Mouse (Mus musculus) gastrocnemius, adult 2 months (tissue): ENCODE results near the gene Ubtf. TPM values are rescaled to one million over a fixed set of nuclear protein-coding genes. Genes with fewer than 3 reads are reported as not detected.

Experiments
- DNase-seq: peaks from one replicate; pipeline ENCODE4 v3.0.0; 2022
- H3K27ac ChIP-seq: fragments of 200-600 bp; 2 replicates; pipeline ENCODE4 v1.8.1; 2022; ENCODE audit warnings: mild to moderate bottlenecking
- H3K4me3 ChIP-seq: fragments of 200-600 bp; 2 replicates; pipeline ENCODE4 v1.8.1; 2022; ENCODE audit warnings: mild to moderate bottlenecking, moderate library complexity
- CTCF ChIP-seq: fragments of 200-600 bp; IDR thresholded peaks from 2 replicates; pipeline ENCODE4 v1.8.1; 2022; ENCODE audit warnings: antibody characterized with exemption, mild to moderate bottlenecking, moderate library complexity
- intact Hi-C: fragments of 180-260 bp; cut with DNase I; formaldehyde crosslinking; loops from one replicate; pipeline ENCODE4 v1.15.1; 2025
- total RNA-seq, 2 experiments: library from RNA; stranded (reverse); gene quantifications; 2 replicates each; pipeline ENCODE4 v1.2.3; 2021

The Ubtf gene
- total RNA-seq, 2 experiments from 2014 or later: 37.8 to 40.4 TPM

- intact Hi-C loops: loop anchor here (5.0 kb wide), 1 partner anchor 63 kb away; no protein-coding TSS in a partner anchor
- peak; percentile 34 for TF ChIP-seq CTCF
Measured at GRCm38 (mm10) chr11:102339624-102340023, 20.1 kb upstream of the Ubtf start.

GRCm38 (mm10) chr11:102339195-102339594, 19.7 kb upstream of the Ubtf start:
- H3K27ac ChIP-seq: peak overlapping the region; percentile 25
- TF ChIP-seq CTCF: no peak
- no peak overlapping the region for H3K4me3 ChIP-seq
- intact Hi-C loops: loop anchor here (5.0 kb wide), 1 partner anchor 63 kb away; no protein-coding TSS in a partner anchor
- DNase-seq: no peak

More at GRCm38 (mm10) chr11:102339624-102340023, 20.1 kb upstream of the Ubtf start:
- DNase-seq: no peak
- Histone ChIP-seq H3K27ac (no peak overlapping the region), H3K4me3 (no peak overlapping the region)

- TF ChIP-seq CTCF: no peak
- peak; percentile 72 for DNase-seq
- H3K27ac ChIP-seq: peak overlapping the region; percentile 25
- intact Hi-C loops: loop anchor here (5.0 kb wide), 1 partner anchor 64 kb away; no protein-coding TSS in a partner anchor
- no peak overlapping the region for H3K4me3 ChIP-seq
Measured at GRCm38 (mm10) chr11:102338561-102338960, 19.0 kb upstream of the Ubtf start.

GRCm38 (mm10) chr11:102337921-102338320, 18.4 kb upstream of the Ubtf start:
- Histone ChIP-seq H3K27ac (peak overlapping the region; percentile 24; the same call in 1 of the 2 replicates), H3K4me3 (no peak overlapping the region)
- no peak for TF ChIP-seq CTCF
- intact Hi-C loops: loop anchor here (5.0 kb wide), 1 partner anchor 64 kb away; no protein-coding TSS in a partner anchor
- DNase-seq: no peak

- intact Hi-C loops: loop anchor here (5.0 kb wide), 1 partner anchor 66 kb away; no protein-coding TSS in a partner anchor
- no peak overlapping the region for H3K27ac ChIP-seq
- no peak for DNase-seq
- no peak for TF ChIP-seq CTCF
- no peak overlapping the region for H3K4me3 ChIP-seq
Measured at GRCm38 (mm10) chr11:102336191-102336590, 16.6 kb upstream of the Ubtf start.

- intact Hi-C loops: loop anchor here (5.0 kb wide), 1 partner anchor 67 kb away; no protein-coding TSS in a partner anchor
- peak; percentile 67 for DNase-seq
- Histone ChIP-seq H3K4me3 (peak overlapping the region; percentile 5; the same call in 1 of the 2 replicates), H3K27ac (peak overlapping the region; percentile 71)
- no peak for TF ChIP-seq CTCF
Measured at GRCm38 (mm10) chr11:102334973-102335700, 15.6 kb upstream of the Ubtf start.

- no peak overlapping the region for H3K27ac ChIP-seq
- no peak overlapping the region for H3K4me3 ChIP-seq
- intact Hi-C loops: no loop called here
- no peak for DNase-seq
- no peak for TF ChIP-seq CTCF
Measured at GRCm38 (mm10) chr11:102334010-102334409, 14.5 kb upstream of the Ubtf start.

- intact Hi-C loops: no loop called here
- no peak for DNase-seq
- Histone ChIP-seq H3K4me3 (no peak overlapping the region), H3K27ac (no peak overlapping the region)
- no peak for TF ChIP-seq CTCF
Measured at GRCm38 (mm10) chr11:102333061-102333460, 13.5 kb upstream of the Ubtf start.

- intact Hi-C loops: no loop called here
- DNase-seq: no peak
- H3K27ac ChIP-seq: no peak overlapping the region
- H3K4me3 ChIP-seq: no peak overlapping the region
- no peak for TF ChIP-seq CTCF
Measured at GRCm38 (mm10) chr11:102331806-102332205, 12.3 kb upstream of the Ubtf start.

- TF ChIP-seq CTCF: no peak
- Histone ChIP-seq H3K4me3 (no peak overlapping the region), H3K27ac (no peak overlapping the region)
- intact Hi-C loops: no loop called here
- no peak for DNase-seq
Measured at GRCm38 (mm10) chr11:102330039-102330438, 10.5 kb upstream of the Ubtf start.

- Histone ChIP-seq H3K4me3 (no peak overlapping the region), H3K27ac (no peak overlapping the region)
- intact Hi-C loops: no loop called here
- no peak for TF ChIP-seq CTCF
- DNase-seq: no peak
Measured at GRCm38 (mm10) chr11:102329518-102329917, 10.0 kb upstream of the Ubtf start.

- H3K27ac ChIP-seq: no peak overlapping the region
- H3K4me3 ChIP-seq: no peak overlapping the region
- no peak for TF ChIP-seq CTCF
- intact Hi-C loops: no loop called here
- no peak for DNase-seq
Measured at GRCm38 (mm10) chr11:102327839-102328238, 8.3 kb upstream of the Ubtf start.

- H3K27ac ChIP-seq: no peak overlapping the region
- peak; percentile 34 for DNase-seq
- intact Hi-C loops: no loop called here
- H3K4me3 ChIP-seq: no peak overlapping the region
- no peak for TF ChIP-seq CTCF
Measured at GRCm38 (mm10) chr11:102327250-102327649, 7.7 kb upstream of the Ubtf start.
